In the genomic region with DNA sequence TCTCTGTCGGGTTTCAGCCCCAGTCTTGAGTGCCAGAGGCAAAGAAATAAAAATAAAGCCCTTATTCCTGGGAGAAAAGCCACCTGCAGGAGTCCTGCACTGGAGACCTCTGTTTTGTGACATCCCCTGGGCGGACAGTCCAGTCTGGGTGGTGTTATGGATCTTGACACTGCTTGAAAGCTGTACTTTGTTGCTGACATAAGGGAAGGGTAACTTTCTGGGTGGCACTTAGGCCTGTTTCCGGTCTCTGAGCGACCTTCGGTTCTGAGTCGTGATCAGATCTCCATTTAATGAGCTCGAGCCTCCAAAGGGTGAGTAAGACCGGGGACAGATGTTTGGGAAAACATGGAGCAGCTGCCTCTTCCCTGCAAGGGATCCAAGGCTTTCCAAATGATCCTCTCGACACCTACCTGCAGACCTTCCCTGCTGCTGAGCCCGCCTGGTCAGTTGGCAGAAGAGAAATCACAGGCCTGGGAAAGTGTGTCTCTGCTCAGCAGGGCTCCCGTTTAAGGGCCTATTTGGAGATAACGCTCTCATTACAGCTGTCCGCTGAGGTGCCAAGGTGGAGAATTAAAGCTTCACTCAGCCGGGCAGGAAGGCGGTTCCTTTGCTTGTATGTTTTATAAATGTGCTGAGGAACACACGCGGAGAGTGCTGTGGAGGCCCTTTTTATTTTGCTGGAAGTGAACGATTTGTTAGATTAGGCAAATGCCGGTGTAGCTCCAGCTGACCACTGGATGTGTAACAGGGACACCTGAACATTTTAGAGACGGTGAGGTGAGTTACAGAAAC, we compare ENCODE assay signal across 7 mouse cellular contexts. TPM values are rescaled to one million over a fixed set of nuclear protein-coding genes. Genes with fewer than 3 reads are reported as not detected.
DNase-seq lines count a peak whose midpoint lies in the region; ATAC-seq lines count a peak whose summit lies in the region.

No protein-coding gene starts in this region.

- H3K27me3 ChIP-seq in lung, embryonic 16.5 days (ENCODE audit: control insufficient read depth, insufficient read depth, low read depth, low read length) = no peaks in the 10 kb centered on the region
- no peaks in the 10 kb centered on the region for H3K27me3 ChIP-seq in hindbrain, embryonic 15.5 days
- no peaks in the 10 kb centered on the region for H3K27me3 ChIP-seq in midbrain, embryonic 13.5 days

- no peak overlapping the region for H3K9ac ChIP-seq in lung, embryonic 16.5 days (ENCODE audit: low read length)
- peak overlapping the region; percentile 26; the same call in 1 of the 2 replicates for H3K9ac ChIP-seq in hindbrain, embryonic 15.5 days
- no peak overlapping the region for H3K9ac ChIP-seq in midbrain, embryonic 13.5 days (replicated peaks)

- H3K36me3 ChIP-seq in lung, embryonic 16.5 days (ENCODE audit: control insufficient read depth, insufficient read depth, low read length) = no peaks in the 10 kb centered on the region
- H3K36me3 ChIP-seq in hindbrain, embryonic 15.5 days = no peaks in the 10 kb centered on the region
- H3K36me3 ChIP-seq in midbrain, embryonic 13.5 days = no peaks in the 10 kb centered on the region

- peaks cover 7% of the 10 kb centered on the region for H3K4me1 ChIP-seq in lung, embryonic 16.5 days (replicated peaks; ENCODE audit: control insufficient read depth, insufficient read depth, low read length)
- H3K4me1 ChIP-seq in hindbrain, embryonic 15.5 days (replicated peaks) = peaks cover 25% of the 10 kb centered on the region
- peaks cover 18% of the 10 kb centered on the region for H3K4me1 ChIP-seq in midbrain, embryonic 13.5 days (replicated peaks)

- DNase-seq in lung, postnatal 4 days = no peak
- peak; percentile 13 to 15 for DNase-seq in cerebellum, postnatal 36 days
- DNase-seq in adrenal gland, adult 8-10 months = no peak
- no peak for DNase-seq in thymus, postnatal 14 days

- no peak overlapping the region for H3K27ac ChIP-seq in lung, embryonic 16.5 days (ENCODE audit: low read length)
- peak overlapping the region; percentile 90 for H3K27ac ChIP-seq in hindbrain, embryonic 15.5 days (replicated peaks)
- no peak overlapping the region for H3K27ac ChIP-seq in midbrain, embryonic 13.5 days

- H3K9me3 ChIP-seq in lung, embryonic 16.5 days (ENCODE audit: control insufficient read depth, low read length) = peaks cover 2% of the 10 kb centered on the region; the same call in 1 of the 2 replicates
- H3K9me3 ChIP-seq in hindbrain, embryonic 15.5 days = no peaks in the 10 kb centered on the region
- H3K9me3 ChIP-seq in midbrain, embryonic 13.5 days = no peaks in the 10 kb centered on the region

- peak overlapping the region; percentile 94 for H3K4me3 ChIP-seq in lung, embryonic 16.5 days (ENCODE audit: low read length)
- peak overlapping the region; percentile 99 for H3K4me3 ChIP-seq in hindbrain, embryonic 15.5 days
- peak overlapping the region; percentile 81 for H3K4me3 ChIP-seq in midbrain, embryonic 13.5 days (replicated peaks)

- peak overlapping the region; percentile 69 for H3K4me2 ChIP-seq in lung, embryonic 16.5 days (ENCODE audit: low read depth, low read length)
- peak overlapping the region; percentile 79 for H3K4me2 ChIP-seq in hindbrain, embryonic 15.5 days
- H3K4me2 ChIP-seq in midbrain, embryonic 13.5 days (replicated peaks) = peak overlapping the region; percentile 62

- ATAC-seq in lung, embryonic 16.5 days (ENCODE audit: low read depth) = 0 out of 2 replicates have a peak, but pooled peaks have one; percentile 1
- peak; percentile 65 for ATAC-seq in hindbrain, embryonic 15.5 days (ENCODE audit: low FRiP score, low read depth)
- ATAC-seq in midbrain, embryonic 13.5 days = no peak; the same call in 1 of the 2 replicates

- 77% methylated on average over 20 of the region's 20 CpGs for WGBS in lung, embryonic 16.5 days
- 80% methylated on average over 20 of the region's 20 CpGs for WGBS in hindbrain, embryonic 15.5 days
- WGBS in midbrain, embryonic 13.5 days = 81% methylated on average over 20 of the region's 20 CpGs

RNA-seq across cellular contexts. Expression of a gene that starts 0.6 kb away (rescaled TPM):
- polyA plus RNA-seq in lung, embryonic 16.5 days (2015; fragmentation: Nextera tagmentation; extraction: Ambion mirVana) = 42.5 and 43.0 TPM in 2 replicates
- polyA plus RNA-seq in hindbrain, embryonic 15.5 days (2015; fragmentation: Nextera tagmentation; extraction: Ambion mirVana) = 34.2 and 45.1 TPM in 2 replicates
- 45.9 and 48.5 TPM in 2 replicates for polyA plus RNA-seq in midbrain, embryonic 13.5 days (2015; fragmentation: Nextera tagmentation; extraction: Ambion mirVana)
- total RNA-seq in adrenal gland, adult 8-10 months (2022) = 10 to 100 TPM; 25.0 to 29.6 (median 26.9) TPM

Comparison
In these comparisons a context has a peak if more than half of its experiments do, and no peak if none do; other contexts are left out.
1. DNase-seq: peak in cerebellum, postnatal 36 days (2 of 2); none in lung, postnatal 4 days (0 of 2), adrenal gland, adult 8-10 months (single experiment) and thymus, postnatal 14 days (single experiment).
2. Peak in every context shown above with its lines, with median percentiles within 50 percentile points of each other: H3K4me2 ChIP-seq and H3K4me3 ChIP-seq.